Mouse (Mus musculus): ENCODE measurements at regions not wholly inside any gene's neighbourhood (a gene's known extent, or its start where the extent isn't known, plus 50 kb on each side); places are given as distances from the start of the nearest gene placed in this dataset.

DNA sequence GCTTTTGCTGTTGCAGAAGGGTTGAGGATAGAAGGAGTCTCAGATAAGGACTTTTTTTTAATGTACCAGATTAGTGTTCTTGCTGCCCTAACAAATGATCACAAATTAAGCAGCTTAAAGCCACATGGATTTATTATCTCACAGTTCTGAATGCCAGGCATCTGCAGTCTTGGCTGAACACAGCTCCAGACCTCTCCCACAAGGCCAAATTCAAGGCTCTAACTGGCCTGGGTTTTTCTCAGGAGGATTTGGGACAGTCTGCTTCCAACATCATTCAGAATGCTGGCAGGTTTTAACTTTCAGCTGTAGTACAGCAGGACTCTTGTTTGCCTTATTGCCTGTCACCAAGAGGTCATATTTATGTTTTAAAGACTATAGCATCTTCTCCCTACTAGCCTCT, 329.7 kb upstream of the Chrm2 start:
- DNase-seq (ENCODE audit: extremely low spot score, low read depth, low spot score), result no peak

- no peak for DNase-seq (ENCODE audit: extremely low spot score, low read depth, low spot score)
Measured at GRCm38 (mm10) chr6:36060411-36060810, 327.5 kb upstream of the Chrm2 start.

- no peak for DNase-seq (ENCODE audit: extremely low spot score, low read depth, low spot score)
Measured at GRCm38 (mm10) chr6:36064919-36065318, 323.0 kb upstream of the Chrm2 start.

- no peak for DNase-seq (ENCODE audit: extremely low spot score, low read depth, low spot score)
Measured at GRCm38 (mm10) chr6:36068690-36069089, 319.2 kb upstream of the Chrm2 start.

GRCm38 (mm10) chr6:36079559-36079958, 308.3 kb upstream of the Chrm2 start:
- DNase-seq (ENCODE audit: extremely low spot score, low read depth, low spot score), result no peak

DNA sequence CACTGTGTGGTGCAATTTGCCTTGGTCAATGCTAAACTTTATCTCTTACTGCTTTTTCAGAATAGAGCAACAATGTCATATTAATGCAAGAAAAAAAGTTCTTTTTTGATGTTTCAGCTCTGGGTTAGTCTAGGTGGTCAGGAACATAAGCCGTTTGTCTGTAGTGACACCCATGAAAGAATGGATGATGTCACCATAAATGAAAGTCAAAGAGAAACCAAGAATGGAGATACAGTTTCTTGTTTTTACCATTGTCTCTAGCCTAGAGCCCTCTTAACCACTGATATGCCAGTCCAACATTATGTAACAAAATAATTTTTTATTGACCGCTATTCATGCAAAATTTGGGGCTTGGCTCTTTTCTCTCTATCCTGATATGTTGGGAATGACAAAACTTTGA, 294.3 kb upstream of the Chrm2 start:
- no peak for DNase-seq (ENCODE audit: extremely low spot score, low read depth, low spot score)

- no peak for DNase-seq (ENCODE audit: extremely low spot score, low read depth, low spot score)
Measured at GRCm38 (mm10) chr6:36094075-36094474, 293.8 kb upstream of the Chrm2 start.

DNA sequence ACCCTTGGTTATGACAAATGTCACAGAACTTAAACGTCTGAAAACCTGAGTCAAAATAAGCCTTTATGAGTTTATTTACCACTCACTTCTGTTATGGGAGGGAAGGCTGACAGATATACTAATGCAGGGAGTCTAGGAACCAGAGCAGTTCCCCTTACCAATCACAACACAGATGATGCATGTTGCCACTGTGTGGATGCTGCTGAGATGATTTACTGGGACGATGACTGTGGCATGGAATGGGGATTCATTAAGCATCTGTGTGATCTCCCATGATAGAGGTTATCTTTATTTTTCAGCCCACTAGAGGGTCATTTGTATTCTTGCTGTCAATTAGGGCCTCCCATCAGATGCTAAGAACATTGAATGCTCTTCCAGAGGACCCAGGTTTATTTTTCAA, 290.5 kb upstream of the Chrm2 start:
- no peak for DNase-seq (ENCODE audit: extremely low spot score, low read depth, low spot score)

- DNase-seq (ENCODE audit: extremely low spot score, low read depth, low spot score), result no peak
Measured at GRCm38 (mm10) chr6:36098179-36098578, 289.7 kb upstream of the Chrm2 start.

DNA sequence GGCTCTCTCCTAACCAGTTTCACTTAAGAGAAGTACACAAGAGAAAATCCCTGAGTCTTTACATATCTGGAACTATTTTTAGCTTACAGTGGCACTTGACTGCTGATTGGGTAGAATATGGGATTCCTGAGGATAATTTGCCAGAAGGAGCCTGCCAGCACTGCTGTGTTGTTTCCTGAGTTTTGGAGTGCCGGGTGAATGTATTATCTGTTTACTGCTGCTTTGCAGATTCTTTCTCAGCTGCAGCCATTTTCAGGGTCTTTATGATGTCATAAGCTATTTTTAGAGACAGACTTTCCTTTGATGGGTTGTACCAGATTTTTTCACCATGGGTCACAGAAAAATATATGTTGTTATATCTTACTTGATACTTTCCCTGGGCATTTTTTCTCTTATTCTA, 279.1 kb upstream of the Chrm2 start:
- no peak for DNase-seq (ENCODE audit: extremely low spot score, low read depth, low spot score)

DNA sequence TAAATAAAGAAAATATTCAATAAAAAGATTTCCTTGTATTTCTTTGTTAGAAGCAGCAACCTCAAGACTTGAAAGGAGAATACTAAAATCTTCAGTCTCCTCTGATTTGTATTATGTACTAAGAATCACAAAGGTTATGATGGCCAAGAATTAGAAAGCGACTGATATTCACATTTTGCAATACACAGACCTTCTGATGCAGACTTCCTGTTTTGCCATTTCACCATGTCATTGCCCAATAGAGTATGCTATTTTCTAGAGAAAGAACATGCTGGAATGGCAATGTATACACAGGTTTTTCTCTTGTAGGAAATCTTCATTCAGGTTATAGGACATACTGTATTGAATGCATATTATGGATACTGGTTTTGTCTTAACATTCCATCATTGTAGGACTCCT, 250.7 kb upstream of the Chrm2 start:
- DNase-seq (ENCODE audit: extremely low spot score, low read depth, low spot score), result no peak

DNA sequence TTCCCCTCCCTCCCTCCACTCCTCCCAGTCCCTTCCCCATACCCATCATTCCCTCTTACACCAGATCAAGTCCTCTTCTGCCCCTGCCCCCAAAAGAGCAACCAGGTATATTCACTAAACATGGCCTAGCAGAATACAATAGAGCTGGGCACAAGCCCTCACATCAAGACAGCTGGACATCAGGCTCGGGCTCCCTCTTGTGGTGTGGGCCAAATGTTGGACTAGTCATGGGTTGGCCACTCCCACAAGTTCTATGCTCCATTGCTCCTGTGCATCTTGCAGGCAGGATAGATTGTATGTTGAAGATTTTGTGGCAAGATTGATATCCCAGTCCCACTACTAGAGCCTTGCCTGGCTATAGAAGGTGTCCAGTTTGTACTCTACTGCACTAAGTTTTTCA, 240.6 kb upstream of the Chrm2 start:
- no peak for DNase-seq (ENCODE audit: extremely low spot score, low read depth, low spot score)

DNA sequence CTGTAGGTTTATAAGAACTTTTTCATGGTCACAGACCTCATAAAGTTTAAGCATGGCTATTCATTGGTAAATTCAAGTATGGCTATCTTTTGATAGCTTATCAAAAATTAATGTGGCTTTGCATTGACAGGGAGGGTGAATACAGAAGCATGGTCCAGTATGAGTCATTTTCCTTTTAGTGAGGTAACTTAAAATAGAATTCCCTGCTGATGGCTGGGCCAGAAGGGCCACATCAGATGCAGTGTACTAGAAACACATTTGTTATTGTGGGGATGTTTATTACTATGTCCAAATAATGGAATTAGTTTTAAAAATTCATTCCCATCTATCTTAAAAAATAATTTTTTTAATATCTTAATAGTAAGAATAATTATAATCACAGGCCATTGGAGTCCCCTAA, 213.4 kb upstream of the Chrm2 start:
- no peak for DNase-seq (ENCODE audit: extremely low spot score, low read depth, low spot score)

GRCm38 (mm10) chr6:36175112-36175511, 212.8 kb upstream of the Chrm2 start:
- no peak for DNase-seq (ENCODE audit: extremely low spot score, low read depth, low spot score)

DNA sequence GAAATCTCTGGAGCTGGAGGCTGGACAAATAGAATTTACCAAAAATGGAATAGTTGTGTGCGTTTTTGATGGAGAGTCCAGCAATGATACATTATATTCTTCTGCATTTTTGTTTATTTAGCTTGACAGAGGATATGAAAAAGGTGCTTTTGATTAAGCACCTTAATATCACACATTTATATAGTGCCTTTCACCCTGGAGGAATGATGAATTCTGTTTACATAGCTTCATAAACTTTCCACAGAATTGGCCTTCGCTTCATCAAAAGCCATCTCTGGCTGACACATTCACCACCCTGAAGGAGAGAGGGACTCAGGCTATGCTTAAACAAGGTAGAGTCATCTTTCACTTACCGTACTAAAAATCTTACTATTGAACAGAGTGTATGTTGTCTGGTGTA, 208.0 kb upstream of the Chrm2 start:
- no peak for DNase-seq (ENCODE audit: extremely low spot score, low read depth, low spot score)

DNA sequence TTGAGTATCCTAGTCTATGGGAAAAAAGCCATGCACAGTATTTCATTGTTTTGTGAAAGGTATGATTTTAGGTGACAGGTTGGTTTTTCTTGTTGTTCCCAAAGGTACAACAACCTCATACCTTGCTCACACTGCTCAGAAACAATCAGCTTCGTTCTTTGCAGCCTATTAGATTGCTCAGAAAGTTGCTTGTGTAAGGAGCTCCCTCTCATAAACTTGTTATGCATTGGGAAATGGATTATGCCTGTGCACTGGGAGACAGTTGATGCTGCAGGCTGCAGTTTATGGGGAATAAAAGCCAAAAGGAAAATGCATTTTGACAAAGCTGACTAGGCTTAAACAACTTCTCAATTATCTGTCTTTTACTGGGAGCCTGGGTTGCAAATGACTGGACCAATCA, 205.2 kb upstream of the Chrm2 start:
- no peak for DNase-seq (ENCODE audit: extremely low spot score, low read depth, low spot score)

DNA sequence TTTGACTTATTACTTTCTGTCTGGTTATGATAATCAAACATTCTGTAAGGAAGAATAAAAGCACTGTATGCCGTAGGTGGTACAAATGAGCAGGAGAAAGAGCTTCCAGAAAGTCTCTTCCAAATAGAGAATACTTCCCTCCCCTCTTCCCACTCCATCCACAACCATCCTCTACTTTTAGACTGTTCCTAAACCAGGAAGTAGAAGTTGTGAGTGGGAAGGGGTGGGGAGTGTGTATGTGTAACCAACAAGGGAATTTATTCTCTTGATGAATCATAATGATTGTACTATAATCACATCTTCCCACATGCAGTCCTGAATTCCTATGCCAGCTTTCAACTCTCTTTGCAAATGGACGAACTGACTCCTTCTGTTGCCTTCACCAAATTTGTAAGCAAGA, 181.2 kb upstream of the Chrm2 start:
- DNase-seq (ENCODE audit: extremely low spot score, low read depth, low spot score), result no peak

- DNase-seq (ENCODE audit: extremely low spot score, low read depth, low spot score), result no peak
Measured at GRCm38 (mm10) chr6:36221308-36221707, 166.6 kb upstream of the Chrm2 start.

- DNase-seq (ENCODE audit: extremely low spot score, low read depth, low spot score), result no peak
Measured at GRCm38 (mm10) chr6:36234438-36234837, 153.4 kb upstream of the Chrm2 start.

DNA sequence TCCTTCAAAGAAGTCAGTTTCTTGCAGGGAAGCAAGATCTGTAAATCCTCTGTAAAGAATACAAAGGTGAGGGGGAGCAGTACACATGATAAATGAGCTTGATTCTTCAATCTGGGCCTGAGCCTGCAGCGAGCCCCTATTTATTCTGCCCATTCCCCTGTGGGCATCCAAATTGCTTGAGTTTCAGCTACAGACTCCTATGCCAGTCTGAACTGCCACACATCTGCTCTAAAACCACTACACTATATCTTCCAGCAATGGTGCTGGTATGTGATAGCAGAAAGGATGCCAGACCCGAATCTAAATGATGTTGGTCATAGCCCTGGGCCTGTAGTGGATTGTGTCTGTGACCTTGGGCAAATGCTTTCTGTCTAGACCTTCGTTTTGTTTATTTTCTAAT, 140.9 kb upstream of the Chrm2 start:
- no peak for DNase-seq (ENCODE audit: extremely low spot score, low read depth, low spot score)

- DNase-seq (ENCODE audit: extremely low spot score, low read depth, low spot score), result no peak
Measured at GRCm38 (mm10) chr6:36248219-36248618, 139.7 kb upstream of the Chrm2 start.

- peak; percentile 44 for DNase-seq (ENCODE audit: extremely low spot score, low read depth, low spot score)
Measured at GRCm38 (mm10) chr6:36249047-36249446, 138.8 kb upstream of the Chrm2 start.

GRCm38 (mm10) chr6:36266717-36267402, 121.0 kb upstream of the Chrm2 start:
- no peak for DNase-seq (ENCODE audit: extremely low spot score, low read depth, low spot score)
